Mouse (Mus musculus) limb, embryonic 12.5 days (tissue): ENCODE measurements around the gene Cpn1. TPM values are rescaled to one million over a fixed set of nuclear protein-coding genes. Genes with fewer than 3 reads are reported as not detected.

Experiments used
- ATAC-seq: fragments of 200-750 bp; cut with Nextera tagmentation; 2 replicates; pipeline ENCODE4 v1.8.0; 2017; ENCODE audit warnings: low read depth, moderate TSS enrichment; ENCODE audit not compliant: insufficient number of reproducible peaks, insufficient read depth, low FRiP score, low TSS enrichment
- H3K27ac ChIP-seq: fragments of 300-500 bp; sonication (generic); 2 replicates; pipeline ENCODE4 v1.5.1; 2016; ENCODE audit warnings: mild to moderate bottlenecking, moderate library complexity
- H3K27me3 ChIP-seq: fragments of 300-500 bp; sonication (generic); 2 replicates; pipeline ENCODE4 v1.6.1; 2016; ENCODE audit warnings: mild to moderate bottlenecking, moderate library complexity
- H3K36me3 ChIP-seq: fragments of 300-500 bp; sonication (generic); 2 replicates; pipeline ENCODE4 v1.6.1; 2016; ENCODE audit warnings: mild to moderate bottlenecking, moderate library complexity
- H3K4me1 ChIP-seq: fragments of 300-500 bp; sonication (generic); replicated peaks from 2 replicates; pipeline ENCODE4 v1.6.1; 2016
- H3K4me2 ChIP-seq: fragments of 300-500 bp; sonication (generic); 2 replicates; pipeline ENCODE4 v1.6.1; 2016; ENCODE audit warnings: mild to moderate bottlenecking, moderate library complexity
- H3K4me3 ChIP-seq: fragments of 300-500 bp; sonication (generic); replicated peaks from 2 replicates; pipeline ENCODE4 v1.5.1; 2016; ENCODE audit warnings: mild to moderate bottlenecking
- H3K9ac ChIP-seq: fragments of 300-500 bp; sonication (generic); replicated peaks from 2 replicates; pipeline ENCODE4 v1.6.1; 2016; ENCODE audit warnings: mild to moderate bottlenecking, moderate library complexity
- H3K9me3 ChIP-seq: fragments of 300-500 bp; sonication (generic); 2 replicates; pipeline ENCODE4 v1.6.1; 2016; ENCODE audit warnings: mild to moderate bottlenecking, moderate library complexity
- WGBS: fragments of 180-500 bp; shearing (Covaris S2); methylation state at CpG from one replicate; pipeline ENCODE4 v1.1.7; 2016; 5-methylcytosine and 5-hydroxymethylcytosine counted together
- polyA plus RNA-seq: library from polyadenylated mRNA; unstranded; fragments of >200 nt; fragmentation: Nextera tagmentation; extraction: Ambion mirVana; gene quantifications from 2 replicates; pipeline ENCODE4 v1.2.1, GENCODE M21; 2016

Gene Cpn1
- polyA plus RNA-seq, 1 experiment from 2014 or later = 0.15 TPM

DNA sequence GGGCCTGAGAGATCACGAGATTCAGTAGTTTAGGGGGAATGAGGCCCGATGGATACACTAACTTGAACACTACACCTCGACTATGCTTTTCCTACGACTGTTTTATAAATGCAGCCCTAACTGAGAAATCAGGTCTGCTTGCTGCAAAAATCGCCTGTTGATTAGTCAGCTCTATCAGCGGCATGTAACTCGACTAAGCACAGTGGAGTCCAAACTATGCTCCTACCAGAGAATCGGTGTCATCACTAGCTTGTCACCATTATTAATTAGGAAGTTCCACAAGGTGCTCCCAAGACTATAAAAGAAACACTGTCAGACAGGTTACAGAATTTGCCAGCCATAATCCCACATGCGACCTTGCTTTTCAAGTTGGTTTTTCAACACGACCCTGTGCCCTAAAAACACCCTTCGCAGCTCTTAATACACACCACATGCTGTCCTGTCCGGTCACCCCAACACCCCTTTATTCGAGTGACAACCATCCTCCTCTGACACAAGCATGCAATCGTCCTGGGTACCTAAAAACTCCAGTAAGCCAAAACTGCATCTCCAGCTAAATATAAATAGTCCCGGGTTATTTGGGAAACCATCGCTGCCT lies 47.1 kb downstream of the Cpn1 start:
- H3K4me3 ChIP-seq = peak overlapping the region; percentile 76
- ATAC-seq = no peak; the same call in 1 of the 2 replicates
- peak overlapping the region; percentile 80 for H3K9ac ChIP-seq
- peaks cover 16% of the 10 kb centered on the region for H3K4me1 ChIP-seq
- 21% methylated on average over 16 of the region's 16 CpGs for WGBS
- H3K4me2 ChIP-seq = peak overlapping the region; percentile 74
- H3K27ac ChIP-seq = peak overlapping the region; percentile 62; the same call in 1 of the 2 replicates
- no peaks in the 10 kb centered on the region for H3K27me3 ChIP-seq
- H3K36me3 ChIP-seq = no peaks in the 10 kb centered on the region
- no peaks in the 10 kb centered on the region for H3K9me3 ChIP-seq

DNA sequence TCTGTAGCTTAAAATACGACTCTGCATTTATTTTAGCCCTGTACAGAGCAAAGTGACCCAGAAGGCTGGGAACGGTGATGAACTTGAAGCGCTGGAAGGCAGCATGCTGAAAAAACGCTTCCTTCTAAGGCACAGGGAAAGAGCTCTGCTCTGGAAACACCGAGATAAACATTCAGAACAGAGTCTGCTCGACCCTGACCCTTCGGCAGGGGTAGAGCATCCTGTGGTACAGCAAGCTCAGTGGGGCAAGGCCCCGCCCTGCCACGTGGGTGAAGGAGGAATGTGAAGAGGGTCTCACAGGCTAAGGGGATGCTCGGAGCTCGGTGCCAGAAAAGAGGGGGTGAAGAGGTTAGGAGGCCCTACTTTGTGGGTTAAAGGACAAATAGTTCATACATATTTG lies 48.0 kb downstream of the Cpn1 start:
- H3K27me3 ChIP-seq = no peaks in the 10 kb centered on the region
- peak overlapping the region; percentile 76 for H3K4me3 ChIP-seq
- 35% methylated on average over 11 of the region's 11 CpGs for WGBS
- peak overlapping the region; percentile 74 for H3K4me2 ChIP-seq
- H3K9me3 ChIP-seq = no peaks in the 10 kb centered on the region
- 0 out of 2 replicates have a peak overlapping the region, but pooled peaks have one; percentile 45 for H3K27ac ChIP-seq
- no peaks in the 10 kb centered on the region for H3K36me3 ChIP-seq
- H3K9ac ChIP-seq = no peak overlapping the region; the same call in 1 of the 2 replicates
- H3K4me1 ChIP-seq = peaks cover 16% of the 10 kb centered on the region
- no peak for ATAC-seq

DNA sequence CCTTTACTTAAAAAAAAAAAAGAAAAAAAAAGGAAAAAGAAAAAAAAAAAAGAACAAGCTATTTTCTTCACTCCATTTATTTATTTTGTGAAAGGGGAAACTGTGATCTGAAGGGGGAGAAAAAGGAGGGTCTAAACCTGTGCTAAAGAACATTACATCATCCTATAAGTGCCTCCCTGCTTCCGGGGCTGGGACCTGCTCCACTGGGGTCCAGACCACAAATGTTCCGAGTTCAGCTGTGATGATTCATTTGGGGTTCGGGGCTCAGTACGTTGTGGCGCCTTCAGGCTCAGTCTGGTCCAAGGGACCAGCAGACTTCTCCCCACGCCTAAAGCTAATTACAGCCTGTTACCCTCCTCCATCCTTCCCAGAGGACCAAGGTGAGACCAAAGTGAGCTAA lies 55.4 kb downstream of the Cpn1 start:
- H3K4me3 ChIP-seq = no peak overlapping the region
- no peak overlapping the region for H3K4me2 ChIP-seq
- peaks cover 24% of the 10 kb centered on the region for H3K4me1 ChIP-seq
- H3K9me3 ChIP-seq = no peaks in the 10 kb centered on the region
- H3K9ac ChIP-seq = no peak overlapping the region
- ATAC-seq = no peak
- H3K27me3 ChIP-seq = no peaks in the 10 kb centered on the region
- H3K27ac ChIP-seq = no peak overlapping the region
- 86% methylated on average over 6 of the region's 6 CpGs for WGBS
- H3K36me3 ChIP-seq = no peaks in the 10 kb centered on the region

DNA sequence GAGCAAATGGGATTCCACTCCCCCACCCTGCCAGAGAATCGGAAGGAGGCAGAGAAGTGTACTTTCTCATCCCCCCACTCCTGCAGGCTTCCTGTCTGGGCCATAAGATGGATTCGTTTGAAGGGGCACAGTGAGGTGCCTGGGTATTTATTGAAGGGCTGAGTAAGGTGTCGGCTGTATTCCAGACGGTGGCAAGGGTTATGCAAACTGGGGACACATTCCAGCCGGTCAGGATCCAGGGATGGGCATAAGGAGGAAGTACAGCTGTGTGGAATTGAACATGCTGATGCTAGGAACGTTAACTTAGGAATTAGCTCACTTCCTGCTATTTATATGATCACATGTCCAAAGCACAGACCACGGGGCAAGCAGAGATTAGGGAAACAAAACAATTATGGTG lies 56.0 kb downstream of the Cpn1 start:
- Histone ChIP-seq H3K36me3 (no peaks in the 10 kb centered on the region), H3K9me3 (no peaks in the 10 kb centered on the region), H3K27ac (no peak overlapping the region), H3K9ac (no peak overlapping the region; the same call in 1 of the 2 replicates), H3K4me1 (peaks cover 24% of the 10 kb centered on the region), H3K4me2 (no peak overlapping the region), H3K4me3 (no peak overlapping the region), H3K27me3 (no peaks in the 10 kb centered on the region)
- ATAC-seq = no peak
- 20% methylated on average over 7 of the region's 7 CpGs for WGBS

DNA sequence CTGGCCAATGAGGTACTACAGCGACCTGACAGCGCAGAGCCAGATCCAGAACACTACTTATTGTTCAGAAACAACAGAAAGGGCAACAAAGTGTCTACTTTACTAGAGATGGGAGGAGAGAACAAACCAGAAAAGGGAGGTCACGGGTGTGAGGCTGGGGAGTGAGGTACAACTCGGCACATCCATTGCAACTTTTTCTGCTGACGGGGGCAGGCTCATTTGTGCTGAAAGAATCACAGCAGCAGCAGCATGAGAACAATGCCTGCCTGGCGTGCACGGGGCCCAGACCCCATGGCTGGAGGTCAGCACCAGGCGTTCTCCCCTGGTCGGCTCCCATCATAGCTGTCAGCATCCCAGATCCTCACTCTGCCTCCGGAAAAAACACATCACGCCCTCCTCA lies 56.5 kb downstream of the Cpn1 start:
- Histone ChIP-seq H3K4me2 (no peak overlapping the region), H3K4me3 (no peak overlapping the region), H3K27me3 (no peaks in the 10 kb centered on the region), H3K9me3 (no peaks in the 10 kb centered on the region), H3K27ac (no peak overlapping the region), H3K36me3 (no peaks in the 10 kb centered on the region), H3K9ac (no peak overlapping the region; the same call in 1 of the 2 replicates), H3K4me1 (peaks cover 24% of the 10 kb centered on the region)
- no peak for ATAC-seq
- 58% methylated on average over 11 of the region's 11 CpGs for WGBS

DNA sequence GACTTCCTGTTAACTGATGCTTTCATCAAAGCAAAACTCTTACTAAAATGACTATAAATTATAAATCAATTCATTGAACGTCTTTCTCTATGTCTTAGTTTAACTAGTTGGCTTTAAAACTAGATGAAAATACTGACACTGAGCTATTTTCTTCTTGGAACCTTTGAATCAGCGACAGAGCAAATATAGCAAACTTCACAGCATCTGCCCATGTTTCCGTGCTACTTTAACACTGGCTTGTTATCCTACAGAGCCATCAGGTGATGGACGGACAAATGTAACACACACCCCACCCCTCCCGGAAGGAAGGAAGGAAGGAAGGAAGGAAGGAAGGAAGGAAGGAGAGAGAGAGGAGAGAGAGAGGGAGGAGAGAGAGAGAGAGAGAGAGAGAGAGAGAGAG lies 58.4 kb downstream of the Cpn1 start:
- peaks cover 9% of the 10 kb centered on the region; the same call in 1 of the 2 replicates for H3K36me3 ChIP-seq
- no peak overlapping the region for H3K4me2 ChIP-seq
- H3K4me3 ChIP-seq = no peak overlapping the region
- no peak overlapping the region for H3K9ac ChIP-seq
- peaks cover 24% of the 10 kb centered on the region for H3K4me1 ChIP-seq
- no peak overlapping the region for H3K27ac ChIP-seq
- WGBS = 70% methylated on average over 5 of the region's 5 CpGs
- ATAC-seq = no peak
- H3K9me3 ChIP-seq = peaks cover 7% of the 10 kb centered on the region; the same call in 1 of the 2 replicates
- H3K27me3 ChIP-seq = no peaks in the 10 kb centered on the region

DNA sequence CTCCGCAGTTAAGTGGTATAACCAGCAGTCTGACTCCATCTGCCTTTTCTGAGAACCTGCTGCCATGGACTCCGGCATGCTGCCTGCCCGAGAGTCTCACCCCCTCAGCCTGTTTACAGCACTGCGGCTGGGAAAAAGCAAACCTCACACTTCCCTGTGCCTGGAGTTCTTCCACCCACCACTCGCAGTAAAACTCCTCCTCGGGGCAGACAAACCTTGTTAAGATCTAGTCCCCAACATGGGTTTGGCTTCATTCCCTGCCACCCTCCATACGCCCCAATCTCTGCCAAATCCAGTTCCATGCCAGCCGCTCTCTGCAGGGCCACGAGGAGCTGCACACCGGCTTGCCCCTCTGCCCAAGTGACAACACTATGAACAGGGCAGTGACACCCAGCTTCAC lies 59.3 kb downstream of the Cpn1 start:
- Histone ChIP-seq H3K9me3 (peaks cover 8% of the 10 kb centered on the region; the same call in 1 of the 2 replicates), H3K4me3 (no peak overlapping the region), H3K27me3 (no peaks in the 10 kb centered on the region), H3K4me1 (peaks cover 24% of the 10 kb centered on the region), H3K4me2 (no peak overlapping the region), H3K36me3 (peaks cover 13% of the 10 kb centered on the region; the same call in 1 of the 2 replicates), H3K27ac (peak overlapping the region; percentile 18; the same call in 1 of the 2 replicates), H3K9ac (no peak overlapping the region)
- ATAC-seq = no peak
- 42% methylated on average over 10 of the region's 10 CpGs for WGBS

DNA sequence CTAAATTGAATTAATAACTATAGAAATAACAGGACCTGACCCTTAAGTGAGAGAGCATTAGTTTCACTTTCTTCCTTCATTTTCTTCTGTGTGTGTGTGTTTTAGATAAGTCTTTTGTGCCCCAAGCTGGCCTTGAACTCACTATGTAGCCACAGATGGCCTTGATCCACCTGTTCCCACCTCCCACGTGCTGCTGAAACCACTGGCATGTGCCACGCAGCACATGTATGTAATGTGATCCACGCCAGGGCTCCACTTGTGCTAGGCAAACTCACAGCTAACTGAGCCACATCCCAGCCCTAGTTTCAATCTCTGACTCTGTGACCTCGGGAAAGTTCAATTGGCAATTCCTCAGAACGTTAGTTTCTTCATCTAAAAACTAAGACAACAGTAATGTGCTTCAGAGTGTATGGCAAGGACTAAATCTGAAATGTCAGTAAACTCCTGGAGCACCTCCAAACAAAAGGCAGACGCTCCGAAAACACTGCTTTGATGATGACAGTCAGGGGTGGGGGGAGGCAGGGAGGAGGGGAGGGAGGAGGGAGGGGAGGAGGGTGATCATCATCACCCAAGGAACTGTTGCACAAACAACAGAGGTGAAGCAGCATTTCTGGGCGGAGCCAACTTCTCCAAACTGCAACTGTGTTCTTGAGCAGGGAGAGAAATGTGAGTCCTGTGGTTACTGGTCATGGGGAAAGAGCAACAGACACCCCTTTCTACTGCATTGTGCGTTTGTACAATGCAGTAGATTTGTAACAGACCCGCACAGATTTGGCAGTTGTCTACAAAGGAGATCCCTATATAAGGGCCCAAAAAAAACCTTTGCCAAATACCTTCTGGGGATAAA lies 60.0 kb downstream of the Cpn1 start:
- Histone ChIP-seq H3K9me3 (peaks cover 8% of the 10 kb centered on the region; the same call in 1 of the 2 replicates), H3K4me1 (peaks cover 27% of the 10 kb centered on the region), H3K9ac (no peak overlapping the region), H3K4me2 (no peak overlapping the region), H3K27ac (no peak overlapping the region), H3K4me3 (no peak overlapping the region), H3K36me3 (peaks cover 13% of the 10 kb centered on the region; the same call in 1 of the 2 replicates), H3K27me3 (no peaks in the 10 kb centered on the region)
- no peak for ATAC-seq
- WGBS = 70% methylated on average over 10 of the region's 10 CpGs

DNA sequence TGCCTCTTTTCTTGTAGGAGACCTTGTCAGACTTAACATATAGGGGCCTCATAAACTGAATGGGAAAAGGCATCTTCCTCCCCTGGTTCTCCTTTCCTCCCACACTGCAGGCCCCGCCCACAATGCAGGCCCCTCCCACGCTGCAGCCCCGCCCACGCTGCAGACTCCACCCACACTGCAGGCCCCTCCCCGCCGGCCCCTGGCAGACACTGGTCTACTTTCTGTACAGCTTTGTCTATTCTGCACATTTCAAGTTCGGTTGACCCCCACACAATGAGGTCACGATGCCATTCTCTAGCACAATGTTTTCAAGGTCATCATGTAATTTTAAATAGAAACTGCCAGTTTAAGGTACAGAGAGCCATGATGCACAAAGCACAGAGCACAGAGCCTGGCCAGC lies 62.0 kb downstream of the Cpn1 start:
- H3K27me3 ChIP-seq = no peaks in the 10 kb centered on the region
- H3K9me3 ChIP-seq = peaks cover 8% of the 10 kb centered on the region; the same call in 1 of the 2 replicates
- peaks cover 13% of the 10 kb centered on the region; the same call in 1 of the 2 replicates for H3K36me3 ChIP-seq
- ATAC-seq = no peak
- no peak overlapping the region for H3K9ac ChIP-seq
- H3K4me1 ChIP-seq = peaks cover 30% of the 10 kb centered on the region
- no peak overlapping the region for H3K4me2 ChIP-seq
- H3K4me3 ChIP-seq = no peak overlapping the region
- no peak overlapping the region for H3K27ac ChIP-seq
- 70% methylated on average over 8 of the region's 8 CpGs for WGBS

DNA sequence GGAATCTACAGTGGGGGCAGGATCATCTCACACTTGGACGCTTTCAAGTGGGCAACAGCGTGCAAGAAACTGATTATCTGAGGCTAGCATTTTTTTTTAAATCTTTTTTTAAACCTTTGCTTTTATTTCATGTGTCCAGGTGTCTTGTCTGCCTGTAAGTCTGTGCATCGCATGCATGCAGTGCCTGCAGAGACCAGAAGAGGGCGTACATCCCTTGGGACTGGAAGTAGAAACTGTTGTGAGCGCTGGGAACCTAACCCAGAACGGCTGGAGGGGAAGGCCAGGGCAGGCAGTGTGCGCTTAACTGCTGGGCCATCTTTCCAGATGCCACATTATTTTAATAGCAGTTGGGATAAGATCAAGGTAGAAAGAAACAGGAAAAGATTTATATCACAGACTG lies 63.4 kb downstream of the Cpn1 start:
- Histone ChIP-seq H3K27ac (no peak overlapping the region), H3K4me1 (peaks cover 35% of the 10 kb centered on the region), H3K9me3 (peaks cover 8% of the 10 kb centered on the region; the same call in 1 of the 2 replicates), H3K36me3 (peaks cover 13% of the 10 kb centered on the region; the same call in 1 of the 2 replicates), H3K4me3 (no peak overlapping the region), H3K9ac (no peak overlapping the region), H3K4me2 (no peak overlapping the region), H3K27me3 (no peaks in the 10 kb centered on the region)
- 91% methylated on average over 7 of the region's 7 CpGs for WGBS
- ATAC-seq = no peak

DNA sequence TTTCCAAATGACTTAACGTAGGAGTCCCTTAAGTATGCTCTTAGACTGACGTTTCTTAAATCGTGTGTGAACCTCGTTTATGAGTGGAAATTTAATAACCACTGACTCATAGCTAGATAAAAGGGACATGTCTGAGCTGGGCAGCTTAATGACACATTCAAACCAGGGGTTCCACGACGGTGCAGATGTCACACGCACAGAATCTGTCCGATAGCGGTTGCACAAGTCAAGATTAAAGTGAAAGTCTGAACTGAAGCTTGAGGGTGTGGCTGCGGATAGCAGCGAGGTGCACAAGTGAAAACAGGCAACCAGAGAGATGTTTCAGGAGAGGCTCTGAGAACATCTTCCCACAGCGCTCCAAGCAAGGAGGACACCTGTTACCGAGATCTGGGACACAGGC lies 64.9 kb downstream of the Cpn1 start:
- no peak for ATAC-seq
- H3K27ac ChIP-seq = no peak overlapping the region
- H3K4me1 ChIP-seq = peaks cover 38% of the 10 kb centered on the region
- peaks cover 13% of the 10 kb centered on the region; the same call in 1 of the 2 replicates for H3K36me3 ChIP-seq
- no peak overlapping the region for H3K9ac ChIP-seq
- WGBS = 53% methylated on average over 13 of the region's 13 CpGs
- no peaks in the 10 kb centered on the region for H3K27me3 ChIP-seq
- peaks cover 8% of the 10 kb centered on the region; the same call in 1 of the 2 replicates for H3K9me3 ChIP-seq
- no peak overlapping the region for H3K4me2 ChIP-seq
- no peak overlapping the region for H3K4me3 ChIP-seq
